Mouse (Mus musculus) common myeloid progenitor, adult 5-6 weeks (primary cell): ENCODE data around the gene Jade2. TPM values are rescaled to one million over a fixed set of nuclear protein-coding genes. Genes with fewer than 3 reads are reported as not detected.

Source experiments
- ATAC-seq: replicated peaks from 2 replicates; pipeline ENCODE4 v1.8.0; 2016; ENCODE audit warnings: low read depth, mild to moderate bottlenecking, moderate TSS enrichment, inconsistent platforms; ENCODE audit not compliant: poor library complexity, severe bottlenecking
- total RNA-seq: library from RNA; stranded (forward); fragments of 200-1000, 187-1606 nt; gene quantifications from 2 replicates; pipeline ENCODE4 v1.2.3, GENCODE M21; 2017

Jade2 gene
- total RNA-seq, 1 experiment from 2014 or later, result 12.7 TPM

GRCm38 (mm10) chr11:51858528-51859051 is 1.1 kb upstream of the Jade2 start:
- peak; percentile 46 for ATAC-seq

GRCm38 (mm10) chr11:51857818-51858527 is 520 bp upstream of the Jade2 start:
- ATAC-seq, result peak; percentile 30

DNA sequence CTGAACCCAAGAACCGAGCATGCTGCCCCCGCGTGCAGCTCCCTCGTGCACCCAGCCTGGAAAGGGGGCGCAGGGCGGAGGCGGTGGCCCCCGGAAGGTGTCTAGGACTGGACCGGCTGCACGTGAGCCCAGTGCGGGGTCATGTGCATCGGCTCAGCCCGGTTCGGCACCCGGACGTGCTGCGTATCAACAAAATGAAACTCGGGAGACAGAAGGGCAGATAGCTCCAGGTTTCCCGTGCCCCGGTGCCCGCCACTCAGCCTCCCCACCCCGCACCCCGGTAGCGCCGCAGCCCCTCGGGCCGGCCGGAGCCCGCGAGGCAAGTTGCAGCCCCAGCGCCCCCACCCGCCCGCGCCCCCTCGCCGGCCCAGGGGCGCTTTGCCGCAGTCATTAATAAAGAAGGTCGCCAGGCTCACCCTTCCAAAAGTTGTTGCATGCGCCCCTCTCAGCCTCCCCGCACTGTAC is 805 bp downstream of the Jade2 start:
- peak; percentile 8 for ATAC-seq

DNA sequence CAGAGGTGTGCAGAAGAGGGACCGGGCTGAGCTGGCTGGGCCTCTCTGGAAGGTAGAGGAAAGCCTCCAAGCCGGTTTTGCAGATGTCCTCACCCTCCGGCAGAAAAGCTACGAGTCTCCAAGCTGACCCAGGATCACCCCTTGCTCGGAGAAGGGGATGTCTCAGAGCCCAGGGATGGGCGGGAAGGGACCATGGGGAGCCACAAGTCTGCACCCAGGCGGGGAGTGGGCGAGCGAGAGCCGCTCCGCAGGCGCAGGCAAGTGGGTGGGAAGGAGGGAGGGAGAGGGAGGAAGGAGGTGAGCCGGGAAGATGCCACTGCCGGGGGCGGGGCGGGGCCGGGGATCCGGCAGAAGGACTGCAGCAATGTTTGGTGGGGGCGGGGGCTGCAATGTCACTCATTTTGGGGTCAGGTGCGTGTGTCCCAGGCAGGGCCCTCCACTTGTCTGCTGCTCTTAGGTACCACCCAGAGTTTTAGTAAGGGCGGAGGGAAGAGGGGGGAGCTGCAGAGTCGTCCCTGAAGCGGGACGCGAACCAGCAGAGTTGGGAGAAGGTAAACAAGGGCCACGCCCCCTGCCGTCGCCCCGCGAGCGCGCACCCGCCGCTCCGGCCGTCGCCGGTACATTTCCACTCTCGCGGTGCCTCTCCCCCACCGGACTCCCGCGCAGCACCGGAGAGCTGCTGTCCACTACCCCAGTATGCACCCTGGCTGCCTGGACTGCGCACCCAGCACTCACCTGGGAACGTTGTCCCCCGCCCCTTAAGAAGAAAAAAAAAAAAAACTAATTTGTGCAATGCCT is 1.4 kb downstream of the Jade2 start:
- peak; percentile 16 for ATAC-seq

DNA sequence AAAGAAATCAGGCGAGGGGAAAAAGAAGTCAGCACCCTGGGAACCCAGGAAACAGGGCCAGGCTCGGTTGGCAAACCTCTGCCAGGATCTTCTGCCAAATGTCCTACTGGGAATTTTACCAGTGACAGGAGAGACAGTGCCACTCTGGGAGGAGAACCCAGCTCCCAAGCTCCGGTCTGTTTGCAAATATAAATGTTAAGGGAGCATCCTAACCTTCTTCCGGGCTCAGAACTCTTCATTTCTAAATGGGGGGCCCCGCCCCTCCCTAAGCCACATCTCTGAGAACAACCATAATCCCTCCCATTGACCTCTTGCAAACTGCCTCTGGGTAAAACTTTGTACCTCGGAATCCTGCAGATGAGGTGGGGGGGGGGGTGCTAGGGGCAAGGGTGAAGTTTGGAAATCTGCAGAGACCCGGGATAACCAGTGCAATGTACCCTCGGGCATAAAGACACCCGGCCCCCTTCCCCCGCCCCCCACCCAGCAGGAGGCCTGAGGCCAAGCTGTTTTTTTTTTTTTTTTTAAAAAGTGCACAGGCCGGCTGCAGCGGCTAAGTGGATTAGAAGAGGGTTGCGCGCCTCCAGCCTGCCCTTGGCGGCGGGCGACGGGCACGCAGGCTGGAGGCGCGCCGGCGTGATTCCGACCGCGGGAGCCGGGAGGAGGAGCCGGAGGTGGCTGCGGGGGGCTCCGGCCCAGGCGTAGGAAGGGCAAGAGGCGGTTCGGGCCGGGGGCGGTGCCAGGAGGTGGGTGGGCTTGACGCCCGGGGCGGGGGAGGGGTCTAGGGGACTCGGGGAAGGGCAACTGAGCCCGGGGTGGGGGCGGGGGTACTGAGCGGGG is 2.3 kb downstream of the Jade2 start:
- ATAC-seq, result peak; percentile 27; the same call in 1 of the 2 replicates

DNA sequence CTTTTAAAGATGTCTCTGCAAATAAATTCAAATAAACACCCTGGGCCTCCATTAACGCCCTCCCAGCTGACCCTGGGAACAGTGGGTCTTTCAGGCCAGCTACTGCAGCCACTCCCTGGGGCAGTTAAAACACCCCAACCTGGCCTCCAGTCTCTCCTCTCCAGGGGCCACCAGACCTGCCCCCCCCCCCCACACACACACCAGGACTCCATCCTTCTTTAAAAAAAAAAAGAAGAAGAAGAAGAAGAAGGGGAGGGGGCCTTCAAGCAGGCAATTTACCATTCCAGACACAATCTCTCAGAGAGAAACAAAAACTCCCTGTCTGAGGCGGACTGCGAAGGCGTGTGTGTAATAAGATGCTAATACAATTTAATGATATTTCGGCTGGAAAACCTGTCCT is 4.9 kb downstream of the Jade2 start:
- ATAC-seq, result no peak

DNA sequence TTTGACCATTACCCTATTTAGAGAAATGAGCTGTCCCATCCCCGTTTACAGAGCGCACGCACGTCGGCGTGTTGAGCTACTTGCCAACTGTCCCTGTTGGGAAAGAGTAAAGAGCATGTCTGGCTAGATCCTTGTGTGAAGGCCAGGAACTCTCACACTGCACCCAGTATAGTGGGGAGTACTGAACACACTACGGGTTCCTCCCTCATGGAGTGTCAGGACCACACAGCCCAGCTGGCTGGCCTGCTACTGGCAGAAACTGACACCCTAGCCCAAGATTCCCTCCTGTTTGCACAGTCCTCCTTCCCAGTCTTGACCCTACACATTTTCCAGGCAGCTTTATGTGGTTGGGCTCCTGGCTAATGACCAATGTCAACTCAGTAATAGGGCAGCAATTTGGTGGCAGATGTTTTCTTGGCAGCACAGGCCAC is 5.3 kb downstream of the Jade2 start:
- no peak for ATAC-seq

GRCm38 (mm10) chr11:51850741-51851330 is 6.6 kb downstream of the Jade2 start:
- ATAC-seq, result no peak

- no peak for ATAC-seq
Observed at GRCm38 (mm10) chr11:51848324-51848723, 9.1 kb downstream of the Jade2 start.

DNA sequence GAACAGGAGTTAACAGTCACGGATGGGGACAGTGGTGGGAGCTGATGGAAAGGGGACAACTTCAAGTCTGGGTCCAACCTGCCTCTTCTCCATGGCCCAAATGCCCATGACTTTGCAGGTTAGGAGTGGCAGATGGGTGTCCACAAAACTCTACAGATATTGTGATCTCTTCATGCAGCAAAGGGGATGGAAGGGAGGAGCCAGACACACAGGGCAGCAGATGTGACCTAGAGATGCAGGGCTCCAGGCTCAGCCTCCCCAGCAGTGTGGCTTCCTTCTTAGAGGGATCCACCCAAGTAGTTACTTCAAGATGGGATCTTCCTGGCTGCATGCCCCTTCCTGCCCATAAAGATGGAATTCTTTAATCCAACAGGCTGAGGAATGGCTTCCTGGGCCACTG is 9.6 kb downstream of the Jade2 start:
- ATAC-seq, result no peak

GRCm38 (mm10) chr11:51845981-51846883 is 11.2 kb downstream of the Jade2 start:
- no peak for ATAC-seq

DNA sequence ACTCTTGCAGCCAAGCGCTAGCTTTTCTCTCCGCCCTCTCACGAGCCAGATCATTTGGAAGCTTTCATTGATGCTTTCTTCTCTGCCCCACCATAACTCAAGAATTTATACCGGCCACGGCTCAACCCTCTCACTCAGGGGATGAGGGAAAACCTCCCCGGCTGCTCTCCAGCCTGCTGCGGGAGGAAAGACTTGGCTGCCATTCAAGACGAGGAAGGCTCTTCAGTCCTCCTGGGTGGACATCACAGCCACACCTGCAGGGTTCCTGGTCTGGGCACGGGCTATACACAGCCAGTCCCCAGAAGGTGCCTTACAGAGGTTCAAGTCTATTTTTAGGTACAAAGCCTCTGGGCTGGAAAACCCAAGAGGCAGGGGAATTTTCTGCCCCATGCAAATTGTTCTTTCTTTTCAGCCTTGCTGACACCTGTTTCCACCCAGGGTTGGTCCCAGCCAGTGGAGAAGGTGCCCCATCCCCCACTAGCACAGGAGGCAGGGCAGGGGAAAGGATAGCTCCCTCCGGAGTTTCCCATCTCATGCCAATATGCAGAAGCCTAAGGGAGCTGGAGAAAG is 12.8 kb downstream of the Jade2 start:
- ATAC-seq, result no peak

GRCm38 (mm10) chr11:51843898-51844297 is 13.6 kb downstream of the Jade2 start:
- ATAC-seq, result no peak

DNA sequence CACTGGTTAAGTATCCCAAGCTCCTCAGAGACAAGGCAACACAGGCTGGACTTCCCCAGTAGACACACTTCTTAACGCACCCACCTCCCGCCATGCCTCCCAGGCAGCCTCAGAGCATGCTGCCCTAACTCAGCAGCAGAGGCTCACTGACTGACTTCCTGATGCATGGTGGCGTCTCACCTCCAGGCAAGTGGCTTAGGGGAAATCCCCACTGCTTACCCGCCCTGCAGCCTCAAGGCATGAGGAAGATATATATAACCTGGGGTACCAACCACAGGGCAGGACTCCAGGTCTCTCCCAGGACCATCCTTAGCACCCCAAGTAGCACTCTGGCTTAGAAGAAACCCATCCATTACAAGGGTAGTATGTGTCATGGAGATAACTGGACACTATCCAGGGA is 14.3 kb downstream of the Jade2 start:
- ATAC-seq, result no peak

- ATAC-seq, result no peak
Observed at GRCm38 (mm10) chr11:51841149-51841548, 16.3 kb downstream of the Jade2 start.

DNA sequence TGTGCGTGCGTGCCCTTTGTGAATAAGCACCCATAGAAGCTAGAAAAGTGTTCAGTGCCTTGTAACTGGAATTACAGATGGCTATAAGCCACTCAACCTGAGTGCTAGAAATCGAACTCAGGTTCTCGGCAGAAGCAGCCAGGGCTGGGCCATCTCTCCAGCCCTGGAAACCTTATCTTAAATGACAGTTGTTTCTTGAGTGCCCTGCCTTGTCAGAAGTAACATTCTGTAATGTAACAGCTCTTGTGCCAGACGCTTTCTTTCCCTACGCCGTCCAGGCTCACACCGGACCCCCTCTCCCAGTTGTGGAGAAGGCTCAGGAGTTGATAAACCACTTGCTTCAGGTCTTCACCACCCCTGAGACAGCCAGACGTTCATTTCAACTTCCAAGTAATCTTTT is 16.8 kb downstream of the Jade2 start:
- no peak for ATAC-seq

- ATAC-seq, result no peak
Observed at GRCm38 (mm10) chr11:51839973-51840372, 17.5 kb downstream of the Jade2 start.

- no peak for ATAC-seq
Observed at GRCm38 (mm10) chr11:51839106-51839505, 18.3 kb downstream of the Jade2 start.
